ENCODE assay signal across 15 mouse cellular contexts in genomic region chr12:91582362-91583002, GRCm38 (mm10). TPM values are rescaled to one million over a fixed set of nuclear protein-coding genes. Genes with fewer than 3 reads are reported as not detected.
DNase-seq lines count a peak whose midpoint lies in the region; ATAC-seq and TF ChIP-seq lines count a peak whose summit lies in the region.
"Had no signal": no experiment of that assay in that cellular context is flagged by ENCODE, and none has a peak within 500 bp of the region (broad histone marks: within the 10 kb centered on the region; RNA-seq: fewer than 3 reads in every experiment).

No protein-coding gene starts in this region.

- no peak overlapping the region for H3K9ac ChIP-seq in liver, postnatal 0 days (replicated peaks)
- H3K9ac ChIP-seq in heart, embryonic 11.5 days (ENCODE audit: low read depth, low read length) = no peak overlapping the region
- H3K9ac ChIP-seq: heart, embryonic 15.5 days; liver, embryonic 13.5 days had no signal

- ATAC-seq in liver, postnatal 0 days = no peak
- ATAC-seq in G1E (ENCODE audit: extremely low read depth, insufficient number of reproducible peaks, low FRiP score, poor library complexity, severe bottlenecking) = peak; percentile 16; the same call in 1 of the 2 replicates
- peak; percentile 69 for ATAC-seq in erythroid progenitor cell, adult 5-6 weeks (replicated peaks; ENCODE audit: low FRiP score, poor library complexity, severe bottlenecking)
- peak; percentile 38 for ATAC-seq in megakaryocyte progenitor cell, adult 5-6 weeks (replicated peaks; ENCODE audit: poor library complexity)
- ATAC-seq in heart, embryonic 11.5 days (replicated peaks; ENCODE audit: insufficient number of reproducible peaks, low FRiP score, low TSS enrichment) = no peak
- ATAC-seq: intestine, postnatal 0 days had no signal

- H3K4me3 ChIP-seq in liver, postnatal 0 days (ENCODE audit: low read depth, low read length) = no peak overlapping the region
- H3K4me3 ChIP-seq in G1E (ENCODE audit: low read depth, low read length) = no peak overlapping the region; the same call in 1 of the 2 replicates
- no peak overlapping the region for H3K4me3 ChIP-seq in heart, embryonic 11.5 days (ENCODE audit: low read depth, low read length)
- H3K4me3 ChIP-seq: heart, embryonic 15.5 days; hindbrain, embryonic 10.5 days; liver, embryonic 13.5 days had no signal

- 0 out of 2 replicates have a peak overlapping the region, but pooled peaks have one; percentile 22 for H3K27ac ChIP-seq in liver, postnatal 0 days (ENCODE audit: low read depth)
- no peak overlapping the region for H3K27ac ChIP-seq in heart, embryonic 11.5 days (ENCODE audit: low read depth, low read length)
- H3K27ac ChIP-seq: heart, embryonic 15.5 days; hindbrain, embryonic 10.5 days; liver, embryonic 13.5 days had no signal

- DNase-seq in liver, postnatal 0 days = no peak
- DNase-seq in liver = no peak
- no peak for DNase-seq in G1E (ENCODE audit: low spot score)
- no peak for DNase-seq in gastrocnemius, postnatal 4 days (ENCODE audit: low spot score in 2 of 2)
- DNase-seq: cerebellum, postnatal 36 days; gastrocnemius, postnatal 36 days; kidney, postnatal 14 days; liver, embryonic 13.5 days; lung, postnatal 10 days had no signal

- no peak for TF ChIP-seq EP300 in liver, postnatal 0 days (IDR thresholded peaks at IDR 0.05; ENCODE audit: low read depth)

- no peaks in the 10 kb centered on the region for H3K27me3 ChIP-seq in liver, postnatal 0 days (ENCODE audit: insufficient read depth, low read length)
- no peaks in the 10 kb centered on the region for H3K27me3 ChIP-seq in G1E (ENCODE audit: insufficient read depth, low read length)
- no peaks in the 10 kb centered on the region for H3K27me3 ChIP-seq in heart, embryonic 11.5 days (ENCODE audit: control insufficient read depth, insufficient read depth, low read length)
- H3K27me3 ChIP-seq: heart, embryonic 15.5 days; liver, embryonic 13.5 days had no signal

- H3K9me3 ChIP-seq in liver, postnatal 0 days (ENCODE audit: low read length) = no peaks in the 10 kb centered on the region
- peaks cover 2% of the 10 kb centered on the region; the same call in 1 of the 2 replicates for H3K9me3 ChIP-seq in G1E (replicated peaks)
- H3K9me3 ChIP-seq in heart, embryonic 11.5 days (replicated peaks; ENCODE audit: control insufficient read depth, low read length) = no peaks in the 10 kb centered on the region
- H3K9me3 ChIP-seq: heart, embryonic 15.5 days; hindbrain, embryonic 10.5 days; liver, embryonic 13.5 days had no signal

- H3K4me1 ChIP-seq in liver, postnatal 0 days (ENCODE audit: insufficient read depth) = peaks cover 22% of the 10 kb centered on the region
- H3K4me1 ChIP-seq in G1E (ENCODE audit: insufficient read depth, low read depth, low read length) = peaks cover 65% of the 10 kb centered on the region
- peaks cover 11% of the 10 kb centered on the region for H3K4me1 ChIP-seq in heart, embryonic 11.5 days (ENCODE audit: control insufficient read depth, insufficient read depth, low read length)

- no peak for TF ChIP-seq CTCF in liver, postnatal 0 days (IDR thresholded peaks at IDR 0.05; ENCODE audit: low read depth)
- TF ChIP-seq CTCF in G1E (IDR thresholded peaks at IDR 0.05; ENCODE audit: low read depth, low read length) = no peak

- H3K4me2 ChIP-seq in liver, postnatal 0 days (ENCODE audit: low read depth, low read length) = no peak overlapping the region
- no peak overlapping the region for H3K4me2 ChIP-seq in heart, embryonic 11.5 days
- H3K4me2 ChIP-seq: heart, embryonic 15.5 days; liver, embryonic 13.5 days had no signal

- WGBS in liver, postnatal 0 days (ENCODE audit: insufficient replicate concordance) = 58% methylated on average over 6 of the region's 6 CpGs
- 78% methylated on average over 6 of the region's 6 CpGs for WGBS in heart, embryonic 11.5 days (ENCODE audit: insufficient replicate concordance)

- H3K36me3 ChIP-seq in liver, postnatal 0 days (replicated peaks; ENCODE audit: insufficient read depth, low read length) = peaks cover 36% of the 10 kb centered on the region
- peaks cover 84% of the 10 kb centered on the region for H3K36me3 ChIP-seq in G1E (replicated peaks)
- H3K36me3 ChIP-seq in heart, embryonic 11.5 days (ENCODE audit: control insufficient read depth, insufficient read depth, low read length) = peaks cover 9% of the 10 kb centered on the region

RNA-seq across cellular contexts. Expression of gene Gtf2a1, which starts 7.8 kb away (rescaled TPM):
- 11.4 and 13.4 TPM in 2 replicates for polyA plus RNA-seq in liver, postnatal 0 days (2015; fragmentation: Nextera tagmentation; extraction: Ambion mirVana)
- 153 and 157 TPM in 2 replicates for total RNA-seq in G1E (2014; fragmentation: Nextera tagmentation)
- total RNA-seq in G1E (2017) = 62.3 and 76.3 TPM in 2 replicates
- polyA plus RNA-seq in G1E (2012) = 10.3 and 13.5 TPM in 2 replicates
- total RNA-seq in erythroid progenitor cell, adult 5-6 weeks (2015; ENCODE audit: low replicate concordance) = 41.1 and 59.9 TPM in 2 replicates
- 38.4 and 49.4 TPM in 2 replicates for total RNA-seq in erythroid progenitor cell, adult 5-6 weeks (2017; ENCODE audit: low replicate concordance)
- 31.1 and 34.5 TPM in 2 replicates for total RNA-seq in megakaryocyte progenitor cell, adult 5-6 weeks (2015)
- total RNA-seq in megakaryocyte progenitor cell, adult 5-6 weeks (2017) = 31.7 and 35.5 TPM in 2 replicates
- 10 to 100 TPM; 30.4 to 31.2 TPM for total RNA-seq in gastrocnemius, postnatal 4 days (2021)
- 26.4 and 32.0 TPM in 2 replicates for polyA plus RNA-seq in heart, embryonic 11.5 days (2014; fragmentation: Nextera tagmentation; extraction: Ambion mirVana)

Comparison
In these comparisons a context has a peak if more than half of its experiments do, and no peak if none do; other contexts are left out.
1. ATAC-seq: peak in G1E (single experiment), erythroid progenitor cell, adult 5-6 weeks (single experiment) and megakaryocyte progenitor cell, adult 5-6 weeks (single experiment); none in liver, postnatal 0 days (single experiment) and heart, embryonic 11.5 days (single experiment).